Mouse (Mus musculus) hindbrain, embryonic 14.5 days (tissue): ENCODE data around the gene Spns3. TPM values are rescaled to one million over a fixed set of nuclear protein-coding genes. Genes with fewer than 3 reads are reported as not detected.

ENCODE experiments used
- ATAC-seq: fragments of 200-750 bp; cut with Nextera tagmentation; 2 replicates; pipeline ENCODE4 v1.8.0; 2017; ENCODE audit warnings: moderate number of reproducible peaks, mild to moderate bottlenecking, moderate TSS enrichment, moderate library complexity; ENCODE audit not compliant: low FRiP score
- DNase-seq: peaks from one replicate; pipeline ENCODE4 v3.0.0-alpha.2; 2015; ENCODE audit warnings: low spot score
- H3K27ac ChIP-seq: fragments of 300-500 bp; sonication (generic); 2 replicates; pipeline ENCODE4 v1.5.1; 2014; ENCODE audit warnings: mild to moderate bottlenecking, moderate library complexity
- H3K27me3 ChIP-seq: fragments of 300-500 bp; sonication (generic); 2 replicates; pipeline ENCODE4 v1.6.1; 2014; ENCODE audit warnings: mild to moderate bottlenecking, low read length, mixed read lengths; ENCODE audit not compliant: control insufficient read depth, insufficient read depth
- H3K36me3 ChIP-seq: fragments of 300-500 bp; sonication (generic); replicated peaks from 2 replicates; pipeline ENCODE4 v1.6.1; 2014; ENCODE audit not compliant: control insufficient read depth, insufficient read depth
- H3K4me1 ChIP-seq: fragments of 300-500 bp; sonication (generic); replicated peaks from 2 replicates; pipeline ENCODE4 v1.6.1; 2014; ENCODE audit warnings: antibody characterized with exemption, low read length, mixed read lengths; ENCODE audit not compliant: control insufficient read depth, insufficient read depth
- H3K4me2 ChIP-seq: fragments of 300-500 bp; sonication (generic); replicated peaks from 2 replicates; pipeline ENCODE4 v1.6.1; 2014; ENCODE audit warnings: mild to moderate bottlenecking, moderate library complexity
- H3K4me3 ChIP-seq: fragments of 300-500 bp; sonication (generic); replicated peaks from 2 replicates; pipeline ENCODE4 v1.5.1; 2014; ENCODE audit warnings: mild to moderate bottlenecking, low read length
- H3K9ac ChIP-seq: fragments of 300-500 bp; sonication (generic); 2 replicates; pipeline ENCODE4 v1.6.1; 2014
- H3K9me3 ChIP-seq: fragments of 300-500 bp; sonication (generic); 2 replicates; pipeline ENCODE4 v1.6.1; 2016; ENCODE audit warnings: low read length; ENCODE audit not compliant: control insufficient read depth
- WGBS: fragments of 180-500 bp; shearing (Covaris S2); extraction: QIAGEN DNeasy Blood & Tissue Kit; methylation state at CpG from one replicate; pipeline ENCODE4 v1.1.7; 2014; 5-methylcytosine and 5-hydroxymethylcytosine counted together
- polyA plus RNA-seq: library from polyadenylated mRNA; unstranded; fragments of >200 nt; fragmentation: Nextera tagmentation; extraction: Ambion mirVana; gene quantifications from 2 replicates; pipeline ENCODE4 v1.2.1, GENCODE M21; 2014

Spns3 gene
- polyA plus RNA-seq, 1 experiment from 2014 or later: 0.11 TPM

GRCm38 (mm10) chr11:72481952-72482351, 68.4 kb downstream of the Spns3 start:
- Histone ChIP-seq H3K9ac (no peak overlapping the region), H3K4me3 (no peak overlapping the region), H3K27ac (no peak overlapping the region), H3K36me3 (no peaks in the 10 kb centered on the region), H3K4me1 (peaks cover 29% of the 10 kb centered on the region), H3K9me3 (no peaks in the 10 kb centered on the region), H3K27me3 (no peaks in the 10 kb centered on the region), H3K4me2 (no peak overlapping the region)
- DNase-seq (no peak), ATAC-seq (no peak)
- WGBS: 93% methylated on average over 4 of the region's 4 CpGs

GRCm38 (mm10) chr11:72481313-72481712, 69.0 kb downstream of the Spns3 start:
- Histone ChIP-seq H3K36me3 (no peaks in the 10 kb centered on the region), H3K9ac (no peak overlapping the region), H3K4me3 (no peak overlapping the region), H3K4me2 (no peak overlapping the region), H3K4me1 (peaks cover 25% of the 10 kb centered on the region), H3K27ac (no peak overlapping the region), H3K9me3 (no peaks in the 10 kb centered on the region), H3K27me3 (no peaks in the 10 kb centered on the region)
- DNase-seq (no peak), ATAC-seq (no peak)
- WGBS: 83% methylated on average over 5 of the region's 5 CpGs

- Histone ChIP-seq H3K9ac (no peak overlapping the region), H3K4me2 (no peak overlapping the region), H3K36me3 (no peaks in the 10 kb centered on the region), H3K27me3 (no peaks in the 10 kb centered on the region), H3K27ac (no peak overlapping the region), H3K4me1 (peaks cover 19% of the 10 kb centered on the region), H3K4me3 (no peak overlapping the region), H3K9me3 (no peaks in the 10 kb centered on the region)
- DNase-seq (no peak), ATAC-seq (no peak)
- WGBS: 84% methylated on average over 2 of the region's 2 CpGs
Measured at GRCm38 (mm10) chr11:72479499-72479898, 70.8 kb downstream of the Spns3 start.

GRCm38 (mm10) chr11:72478228-72478627, 72.1 kb downstream of the Spns3 start:
- H3K27me3 ChIP-seq: no peaks in the 10 kb centered on the region
- H3K4me1 ChIP-seq: peaks cover 19% of the 10 kb centered on the region
- peaks cover 8% of the 10 kb centered on the region; the same call in 1 of the 2 replicates for H3K36me3 ChIP-seq
- WGBS: 68% methylated on average over 6 of the region's 6 CpGs
- H3K4me3 ChIP-seq: no peak overlapping the region
- no peak overlapping the region for H3K4me2 ChIP-seq
- H3K9me3 ChIP-seq: no peaks in the 10 kb centered on the region
- ATAC-seq (no peak), DNase-seq (no peak)
- H3K9ac ChIP-seq: no peak overlapping the region
- no peak overlapping the region for H3K27ac ChIP-seq

- no peaks in the 10 kb centered on the region for H3K27me3 ChIP-seq
- no peak overlapping the region for H3K9ac ChIP-seq
- no peak overlapping the region for H3K4me3 ChIP-seq
- WGBS: 88% methylated on average over 1 of the region's 1 CpGs
- no peak overlapping the region for H3K4me2 ChIP-seq
- ATAC-seq (no peak), DNase-seq (no peak)
- H3K36me3 ChIP-seq: peaks cover 11% of the 10 kb centered on the region; the same call in 1 of the 2 replicates
- H3K27ac ChIP-seq: peak overlapping the region; percentile 48; the same call in 1 of the 2 replicates
- H3K9me3 ChIP-seq: no peaks in the 10 kb centered on the region
- H3K4me1 ChIP-seq: peaks cover 19% of the 10 kb centered on the region
Measured at GRCm38 (mm10) chr11:72477653-72478052, 72.7 kb downstream of the Spns3 start.

GRCm38 (mm10) chr11:72477182-72477581, 73.1 kb downstream of the Spns3 start:
- Histone ChIP-seq H3K9ac (0 out of 2 replicates have a peak overlapping the region, but pooled peaks have one; percentile 10), H3K4me1 (peaks cover 19% of the 10 kb centered on the region), H3K36me3 (peaks cover 14% of the 10 kb centered on the region; the same call in 1 of the 2 replicates), H3K4me3 (no peak overlapping the region), H3K9me3 (no peaks in the 10 kb centered on the region), H3K4me2 (no peak overlapping the region), H3K27ac (peak overlapping the region; percentile 48; the same call in 1 of the 2 replicates), H3K27me3 (no peaks in the 10 kb centered on the region)
- 22% methylated on average over 5 of the region's 5 CpGs for WGBS
- ATAC-seq (no peak), DNase-seq (no peak)

- ATAC-seq: no peak
- H3K9ac ChIP-seq: no peak overlapping the region
- 73% methylated on average over 7 of the region's 7 CpGs for WGBS
Measured at GRCm38 (mm10) chr11:72476074-72476625, 74.2 kb downstream of the Spns3 start.

GRCm38 (mm10) chr11:72475408-72475807, 74.9 kb downstream of the Spns3 start:
- Histone ChIP-seq H3K36me3 (peaks cover 14% of the 10 kb centered on the region; the same call in 1 of the 2 replicates), H3K27ac (no peak overlapping the region), H3K4me1 (peaks cover 19% of the 10 kb centered on the region), H3K4me2 (no peak overlapping the region), H3K4me3 (no peak overlapping the region), H3K9ac (no peak overlapping the region), H3K27me3 (no peaks in the 10 kb centered on the region), H3K9me3 (no peaks in the 10 kb centered on the region)
- DNase-seq (no peak), ATAC-seq (no peak)
- WGBS: 74% methylated on average over 7 of the region's 7 CpGs

More at GRCm38 (mm10) chr11:72476074-72476625, 74.2 kb downstream of the Spns3 start:
- no peaks in the 10 kb centered on the region for H3K27me3 ChIP-seq
- H3K4me3 ChIP-seq: no peak overlapping the region
- H3K4me1 ChIP-seq: peaks cover 19% of the 10 kb centered on the region
- H3K4me2 ChIP-seq: no peak overlapping the region
- H3K9me3 ChIP-seq: no peaks in the 10 kb centered on the region
- peaks cover 14% of the 10 kb centered on the region; the same call in 1 of the 2 replicates for H3K36me3 ChIP-seq
- DNase-seq: no peak
- no peak overlapping the region; the same call in 1 of the 2 replicates for H3K27ac ChIP-seq

GRCm38 (mm10) chr11:72474926-72475325, 75.4 kb downstream of the Spns3 start:
- H3K27me3 ChIP-seq: no peaks in the 10 kb centered on the region
- no peak overlapping the region for H3K9ac ChIP-seq
- peaks cover 19% of the 10 kb centered on the region for H3K4me1 ChIP-seq
- ATAC-seq: no peak
- H3K27ac ChIP-seq: no peak overlapping the region
- no peak overlapping the region for H3K4me3 ChIP-seq
- peaks cover 14% of the 10 kb centered on the region; the same call in 1 of the 2 replicates for H3K36me3 ChIP-seq
- H3K9me3 ChIP-seq: no peaks in the 10 kb centered on the region
- 83% methylated on average over 3 of the region's 3 CpGs for WGBS
- no peak for DNase-seq
- no peak overlapping the region for H3K4me2 ChIP-seq
